Mouse (Mus musculus) E14TG2a.4 (cell line): Measurements from ENCODE around the gene Irf2bpl.

Experiments
- CTCF ChIP-seq: conservative IDR thresholded peaks from 2 replicates; pipeline ENCODE4 v1.5.1; 2014; ENCODE audit warnings: low read length
- POU5F1 ChIP-seq: IDR thresholded peaks from 2 replicates; pipeline ENCODE4 v1.6.1; 2014; ENCODE audit warnings: low read length, borderline replicate concordance

GRCm38 (mm10) chr12:86879446-86880085 is 5.0 kb downstream of the Irf2bpl start:
- TF ChIP-seq CTCF (no peak), POU5F1 (no peak)
